Mouse (Mus musculus) forebrain, embryonic 10.5 days (tissue): ENCODE measurements around the gene Kcnk5. TPM values are rescaled to one million over a fixed set of nuclear protein-coding genes. Genes with fewer than 3 reads are reported as not detected.
A peak's percentile ranks its signal among the peaks of the same experiment; 100 is the strongest.

Experiments used
- DNase-seq: peaks from one replicate; pipeline ENCODE4 v3.0.0-alpha.2; 2017; ENCODE audit warnings: low spot score; ENCODE audit errors: extremely low spot score
- H3K27ac ChIP-seq: fragments of 300-500 bp; sonication (generic); 2 replicates; pipeline ENCODE4 v1.5.1; 2016; ENCODE audit warnings: mild to moderate bottlenecking
- H3K27me3 ChIP-seq: fragments of 300-500 bp; sonication (generic); 2 replicates; pipeline ENCODE4 v1.6.1; 2016; ENCODE audit warnings: mild to moderate bottlenecking; ENCODE audit not compliant: poor library complexity, severe bottlenecking
- H3K36me3 ChIP-seq: fragments of 300-500 bp; sonication (generic); replicated peaks from 2 replicates; pipeline ENCODE4 v1.6.1; 2016; ENCODE audit warnings: mild to moderate bottlenecking, moderate library complexity
- H3K4me1 ChIP-seq: fragments of 300-500 bp; sonication (generic); 2 replicates; pipeline ENCODE4 v1.6.1; 2016
- H3K4me3 ChIP-seq: fragments of 300-500 bp; sonication (generic); 2 replicates; pipeline ENCODE4 v1.5.1; 2016; ENCODE audit warnings: mild to moderate bottlenecking, moderate library complexity
- H3K9me3 ChIP-seq: fragments of 300-500 bp; sonication (generic); 2 replicates; pipeline ENCODE4 v1.6.1; 2016; ENCODE audit warnings: mild to moderate bottlenecking, moderate library complexity
- WGBS: fragments of 180-500 bp; shearing (Covaris S2); methylation state at CpG from one replicate; pipeline ENCODE4 v1.1.7; 2016; 5-methylcytosine and 5-hydroxymethylcytosine counted together
- polyA plus RNA-seq: library from polyadenylated mRNA; unstranded; fragments of >200 nt; fragmentation: Nextera tagmentation; extraction: Ambion mirVana; gene quantifications from 2 replicates; pipeline ENCODE4 v1.2.1, GENCODE M21; 2016

Kcnk5 gene
- polyA plus RNA-seq, 1 experiment from 2014 or later: 16.1 TPM

GRCm38 (mm10) chr14:20116149-20116605, 65.4 kb downstream of the Kcnk5 start:
- H3K4me1 ChIP-seq: peaks cover 21% of the 10 kb centered on the region
- no peaks in the 10 kb centered on the region for H3K36me3 ChIP-seq
- H3K27me3 ChIP-seq: no peaks in the 10 kb centered on the region
- no peak overlapping the region for H3K4me3 ChIP-seq
- DNase-seq: no peak
- H3K9me3 ChIP-seq: 0 out of 2 replicates have a peak, but pooled peaks cover 3% of the 10 kb centered on the region
- 0 out of 2 replicates have a peak overlapping the region, but pooled peaks have one; percentile 30 for H3K27ac ChIP-seq
- 68% methylated on average over 9 of the region's 9 CpGs for WGBS

- WGBS: 89% methylated on average over 6 of the region's 6 CpGs
- no peak overlapping the region for H3K27ac ChIP-seq
- no peak for DNase-seq
- H3K27me3 ChIP-seq: no peaks in the 10 kb centered on the region
- H3K4me3 ChIP-seq: no peak overlapping the region
- no peaks in the 10 kb centered on the region for H3K36me3 ChIP-seq
- H3K9me3 ChIP-seq: 0 out of 2 replicates have a peak, but pooled peaks cover 3% of the 10 kb centered on the region
- peaks cover 21% of the 10 kb centered on the region for H3K4me1 ChIP-seq
Observed at GRCm38 (mm10) chr14:20114951-20115350, 66.7 kb downstream of the Kcnk5 start.

GRCm38 (mm10) chr14:20113964-20114363, 67.6 kb downstream of the Kcnk5 start:
- Histone ChIP-seq H3K36me3 (no peaks in the 10 kb centered on the region), H3K9me3 (0 out of 2 replicates have a peak, but pooled peaks cover 3% of the 10 kb centered on the region), H3K27me3 (no peaks in the 10 kb centered on the region), H3K27ac (peak overlapping the region; percentile 3; the same call in 1 of the 2 replicates), H3K4me1 (peaks cover 21% of the 10 kb centered on the region), H3K4me3 (no peak overlapping the region)
- peak; percentile 81 for DNase-seq
- WGBS: 5% methylated on average over 6 of the region's 6 CpGs

GRCm38 (mm10) chr14:20113189-20113961, 68.2 kb downstream of the Kcnk5 start:
- Histone ChIP-seq H3K4me1 (peaks cover 21% of the 10 kb centered on the region), H3K4me3 (no peak overlapping the region), H3K27me3 (no peaks in the 10 kb centered on the region), H3K36me3 (no peaks in the 10 kb centered on the region), H3K27ac (peak overlapping the region; percentile 3; the same call in 1 of the 2 replicates), H3K9me3 (0 out of 2 replicates have a peak, but pooled peaks cover 3% of the 10 kb centered on the region)
- DNase-seq: no peak
- WGBS: 68% methylated on average over 7 of the region's 7 CpGs

- Histone ChIP-seq H3K36me3 (no peaks in the 10 kb centered on the region), H3K4me3 (no peak overlapping the region), H3K27ac (no peak overlapping the region), H3K4me1 (peaks cover 19% of the 10 kb centered on the region), H3K27me3 (no peaks in the 10 kb centered on the region), H3K9me3 (0 out of 2 replicates have a peak, but pooled peaks cover 3% of the 10 kb centered on the region)
- DNase-seq: no peak
- 62% methylated on average over 3 of the region's 3 CpGs for WGBS
Observed at GRCm38 (mm10) chr14:20112218-20112617, 69.4 kb downstream of the Kcnk5 start.

GRCm38 (mm10) chr14:20110945-20111344, 70.7 kb downstream of the Kcnk5 start:
- no peak overlapping the region for H3K4me3 ChIP-seq
- no peaks in the 10 kb centered on the region for H3K27me3 ChIP-seq
- no peaks in the 10 kb centered on the region for H3K36me3 ChIP-seq
- 0 out of 2 replicates have a peak, but pooled peaks cover 3% of the 10 kb centered on the region for H3K9me3 ChIP-seq
- 84% methylated on average over 1 of the region's 1 CpGs for WGBS
- peaks cover 10% of the 10 kb centered on the region for H3K4me1 ChIP-seq
- H3K27ac ChIP-seq: no peak overlapping the region
- DNase-seq: no peak

GRCm38 (mm10) chr14:20106271-20106670, 75.3 kb downstream of the Kcnk5 start:
- 89% methylated on average over 6 of the region's 6 CpGs for WGBS
- DNase-seq: no peak

GRCm38 (mm10) chr14:20103207-20103606, 78.4 kb downstream of the Kcnk5 start:
- H3K27me3 ChIP-seq: no peaks in the 10 kb centered on the region
- 63% methylated on average over 4 of the region's 4 CpGs for WGBS
- H3K4me1 ChIP-seq: no peaks in the 10 kb centered on the region
- H3K4me3 ChIP-seq: no peak overlapping the region
- no peak for DNase-seq
- no peaks in the 10 kb centered on the region for H3K9me3 ChIP-seq
- no peaks in the 10 kb centered on the region for H3K36me3 ChIP-seq
- H3K27ac ChIP-seq: no peak overlapping the region

More at GRCm38 (mm10) chr14:20106271-20106670, 75.3 kb downstream of the Kcnk5 start:
- H3K9me3 ChIP-seq: no peaks in the 10 kb centered on the region
- no peaks in the 10 kb centered on the region for H3K4me1 ChIP-seq
- no peak overlapping the region for H3K4me3 ChIP-seq
- H3K27me3 ChIP-seq: no peaks in the 10 kb centered on the region
- no peaks in the 10 kb centered on the region for H3K36me3 ChIP-seq
- no peak overlapping the region for H3K27ac ChIP-seq

- H3K27me3 ChIP-seq: no peaks in the 10 kb centered on the region
- WGBS: 71% methylated on average over 5 of the region's 5 CpGs
- no peak overlapping the region for H3K4me3 ChIP-seq
- H3K36me3 ChIP-seq: no peaks in the 10 kb centered on the region
- DNase-seq: no peak
- H3K9me3 ChIP-seq: no peaks in the 10 kb centered on the region
- H3K27ac ChIP-seq: no peak overlapping the region
- no peaks in the 10 kb centered on the region for H3K4me1 ChIP-seq
Observed at GRCm38 (mm10) chr14:20098061-20098460, 83.5 kb downstream of the Kcnk5 start.

- Histone ChIP-seq H3K27ac (no peak overlapping the region), H3K4me3 (no peak overlapping the region), H3K27me3 (no peaks in the 10 kb centered on the region), H3K9me3 (no peaks in the 10 kb centered on the region), H3K36me3 (no peaks in the 10 kb centered on the region), H3K4me1 (no peaks in the 10 kb centered on the region)
- no peak for DNase-seq
- WGBS: 71% methylated on average over 5 of the region's 5 CpGs
Observed at GRCm38 (mm10) chr14:20094942-20095341, 86.7 kb downstream of the Kcnk5 start.

GRCm38 (mm10) chr14:20093493-20093892, 88.1 kb downstream of the Kcnk5 start:
- H3K4me1 ChIP-seq: no peaks in the 10 kb centered on the region
- H3K4me3 ChIP-seq: no peak overlapping the region
- no peak overlapping the region for H3K27ac ChIP-seq
- 23% methylated on average over 7 of the region's 7 CpGs for WGBS
- no peaks in the 10 kb centered on the region for H3K27me3 ChIP-seq
- DNase-seq: no peak
- H3K9me3 ChIP-seq: no peaks in the 10 kb centered on the region
- H3K36me3 ChIP-seq: no peaks in the 10 kb centered on the region
